Mouse (Mus musculus) neural tube, embryonic 14.5 days (tissue): ENCODE results near the gene Gm45837. TPM values are rescaled to one million over a fixed set of nuclear protein-coding genes. Genes with fewer than 3 reads are reported as not detected.

Experiments
- ATAC-seq: fragments of 200-750 bp; cut with Nextera tagmentation; 2 replicates; pipeline ENCODE4 v1.8.0; 2017; ENCODE audit warnings: low read depth, mild to moderate bottlenecking, moderate TSS enrichment, moderate library complexity
- H3K27ac ChIP-seq: fragments of 300-500 bp; sonication (generic); 2 replicates; pipeline ENCODE4 v1.5.1; 2014; ENCODE audit warnings: low read depth, mild to moderate bottlenecking, control low read depth, low read length, moderate library complexity, mixed read lengths
- H3K27me3 ChIP-seq: fragments of 300-500 bp; sonication (generic); 2 replicates; pipeline ENCODE4 v1.6.1; 2014; ENCODE audit warnings: low read length; ENCODE audit not compliant: control insufficient read depth, insufficient read depth
- H3K36me3 ChIP-seq: fragments of 300-500 bp; sonication (generic); 2 replicates; pipeline ENCODE4 v1.6.1; 2014; ENCODE audit warnings: low read length, mixed read lengths; ENCODE audit not compliant: control insufficient read depth, insufficient read depth
- H3K4me1 ChIP-seq: fragments of 300-500 bp; sonication (generic); 2 replicates; pipeline ENCODE4 v1.6.1; 2014; ENCODE audit warnings: low read length; ENCODE audit not compliant: control insufficient read depth, insufficient read depth
- H3K4me2 ChIP-seq: fragments of 300-500 bp; sonication (generic); 2 replicates; pipeline ENCODE4 v1.6.1; 2014; ENCODE audit warnings: mild to moderate bottlenecking, low read depth, low read length, control low read depth
- H3K4me3 ChIP-seq: fragments of 300-500 bp; sonication (generic); 2 replicates; pipeline ENCODE4 v1.5.1; 2014; ENCODE audit warnings: low read depth, low read length, control low read depth, mixed read lengths
- H3K9ac ChIP-seq: fragments of 300-500 bp; sonication (generic); replicated peaks from 2 replicates; pipeline ENCODE4 v1.6.1; 2014; ENCODE audit warnings: low read depth, mild to moderate bottlenecking, control low read depth, low read length, mixed read lengths
- H3K9me3 ChIP-seq: fragments of 300-500 bp; sonication (generic); 2 replicates; pipeline ENCODE4 v1.6.1; 2016; ENCODE audit warnings: low read length; ENCODE audit not compliant: control insufficient read depth
- WGBS: fragments of 180-500 bp; shearing (Covaris S2); extraction: QIAGEN DNeasy Blood & Tissue Kit; methylation state at CpG from one replicate; pipeline ENCODE4 v1.1.7; 2014; 5-methylcytosine and 5-hydroxymethylcytosine counted together
- polyA plus RNA-seq: library from polyadenylated mRNA; unstranded; fragments of >200 nt; fragmentation: Nextera tagmentation; extraction: Ambion mirVana; gene quantifications from 2 replicates; pipeline ENCODE4 v1.2.1, GENCODE M21; 2014

Gene Gm45837
- polyA plus RNA-seq, 1 experiment from 2014 or later, result not detected

GRCm38 (mm10) chr7:101456789-101457188 lies 46.1 kb downstream of the Gm45837 start:
- H3K27me3 ChIP-seq, result no peaks in the 10 kb centered on the region
- H3K9ac ChIP-seq, result no peak overlapping the region
- 0 out of 2 replicates have a peak, but pooled peaks cover 7% of the 10 kb centered on the region for H3K4me1 ChIP-seq
- ATAC-seq, result no peak
- no peaks in the 10 kb centered on the region for H3K9me3 ChIP-seq
- no peaks in the 10 kb centered on the region for H3K36me3 ChIP-seq
- no peak overlapping the region for H3K27ac ChIP-seq
- H3K4me3 ChIP-seq, result no peak overlapping the region
- 31% methylated on average over 5 of the region's 5 CpGs for WGBS
- H3K4me2 ChIP-seq, result no peak overlapping the region

GRCm38 (mm10) chr7:101457283-101457682 lies 46.6 kb downstream of the Gm45837 start:
- Histone ChIP-seq H3K4me1 (0 out of 2 replicates have a peak, but pooled peaks cover 7% of the 10 kb centered on the region), H3K4me2 (no peak overlapping the region), H3K36me3 (no peaks in the 10 kb centered on the region), H3K27ac (no peak overlapping the region), H3K4me3 (no peak overlapping the region), H3K9ac (no peak overlapping the region), H3K9me3 (no peaks in the 10 kb centered on the region), H3K27me3 (no peaks in the 10 kb centered on the region)
- no peak for ATAC-seq
- WGBS, result 80% methylated on average over 5 of the region's 5 CpGs

GRCm38 (mm10) chr7:101457801-101458200 lies 47.1 kb downstream of the Gm45837 start:
- Histone ChIP-seq H3K36me3 (no peaks in the 10 kb centered on the region), H3K9ac (no peak overlapping the region), H3K27me3 (no peaks in the 10 kb centered on the region), H3K4me1 (0 out of 2 replicates have a peak, but pooled peaks cover 7% of the 10 kb centered on the region), H3K4me2 (no peak overlapping the region), H3K4me3 (no peak overlapping the region), H3K9me3 (no peaks in the 10 kb centered on the region), H3K27ac (no peak overlapping the region)
- ATAC-seq, result no peak
- 64% methylated on average over 8 of the region's 8 CpGs for WGBS

GRCm38 (mm10) chr7:101458278-101458781 lies 47.6 kb downstream of the Gm45837 start:
- WGBS, result 67% methylated on average over 4 of the region's 4 CpGs

GRCm38 (mm10) chr7:101459305-101459813 lies 48.7 kb downstream of the Gm45837 start:
- Histone ChIP-seq H3K4me3 (no peak overlapping the region), H3K27me3 (no peaks in the 10 kb centered on the region), H3K9me3 (no peaks in the 10 kb centered on the region), H3K4me1 (0 out of 2 replicates have a peak, but pooled peaks cover 9% of the 10 kb centered on the region), H3K9ac (no peak overlapping the region), H3K4me2 (no peak overlapping the region), H3K27ac (no peak overlapping the region), H3K36me3 (no peaks in the 10 kb centered on the region)
- 76% methylated on average over 9 of the region's 9 CpGs for WGBS
- no peak for ATAC-seq

More at GRCm38 (mm10) chr7:101458278-101458781, 47.6 kb downstream of the Gm45837 start:
- H3K4me2 ChIP-seq, result no peak overlapping the region
- H3K27ac ChIP-seq, result no peak overlapping the region
- 0 out of 2 replicates have a peak, but pooled peaks cover 7% of the 10 kb centered on the region for H3K4me1 ChIP-seq
- no peak overlapping the region for H3K4me3 ChIP-seq
- no peak for ATAC-seq
- no peaks in the 10 kb centered on the region for H3K36me3 ChIP-seq
- H3K9ac ChIP-seq, result no peak overlapping the region
- H3K27me3 ChIP-seq, result no peaks in the 10 kb centered on the region
- H3K9me3 ChIP-seq, result no peaks in the 10 kb centered on the region

GRCm38 (mm10) chr7:101459923-101460607 lies 49.4 kb downstream of the Gm45837 start:
- H3K4me2 ChIP-seq, result no peak overlapping the region
- H3K4me3 ChIP-seq, result no peak overlapping the region
- 60% methylated on average over 10 of the region's 10 CpGs for WGBS
- H3K27ac ChIP-seq, result no peak overlapping the region
- H3K36me3 ChIP-seq, result no peaks in the 10 kb centered on the region
- H3K9ac ChIP-seq, result 0 out of 2 replicates have a peak overlapping the region, but pooled peaks have one; percentile 7
- H3K27me3 ChIP-seq, result no peaks in the 10 kb centered on the region
- H3K4me1 ChIP-seq, result 0 out of 2 replicates have a peak, but pooled peaks cover 7% of the 10 kb centered on the region
- no peaks in the 10 kb centered on the region for H3K9me3 ChIP-seq
- no peak for ATAC-seq

GRCm38 (mm10) chr7:101460608-101460957 lies 49.9 kb downstream of the Gm45837 start:
- Histone ChIP-seq H3K4me3 (no peak overlapping the region), H3K27ac (no peak overlapping the region), H3K27me3 (no peaks in the 10 kb centered on the region), H3K9ac (0 out of 2 replicates have a peak overlapping the region, but pooled peaks have one; percentile 7), H3K4me1 (0 out of 2 replicates have a peak, but pooled peaks cover 7% of the 10 kb centered on the region), H3K36me3 (no peaks in the 10 kb centered on the region), H3K9me3 (no peaks in the 10 kb centered on the region), H3K4me2 (no peak overlapping the region)
- 20% methylated on average over 10 of the region's 10 CpGs for WGBS
- ATAC-seq, result peak; percentile 65; the same call in 1 of the 2 replicates

GRCm38 (mm10) chr7:101461571-101461970 lies 50.9 kb downstream of the Gm45837 start:
- Histone ChIP-seq H3K4me3 (no peak overlapping the region), H3K4me1 (0 out of 2 replicates have a peak, but pooled peaks cover 7% of the 10 kb centered on the region), H3K9ac (no peak overlapping the region), H3K36me3 (no peaks in the 10 kb centered on the region), H3K4me2 (no peak overlapping the region), H3K27me3 (no peaks in the 10 kb centered on the region), H3K27ac (no peak overlapping the region), H3K9me3 (no peaks in the 10 kb centered on the region)
- no peak for ATAC-seq
- 85% methylated on average over 11 of the region's 11 CpGs for WGBS
